Mouse (Mus musculus) C2C12 (cell line): ENCODE measurements around the gene Bcl11b. TPM values are rescaled to one million over a fixed set of nuclear protein-coding genes. Genes with fewer than 3 reads are reported as not detected.

Source experiments
- H3K27me3 ChIP-seq: one replicate; pipeline ENCODE4 v1.6.1; 2011; ENCODE audit not compliant: control insufficient read depth, insufficient read depth, insufficient read length
- H3K36me3 ChIP-seq: one replicate; pipeline ENCODE4 v1.6.1; 2011; ENCODE audit not compliant: control insufficient read depth, insufficient read depth
- H3K4me3 ChIP-seq: one replicate; pipeline ENCODE4 v1.5.1; 2011; ENCODE audit warnings: mild to moderate bottlenecking, control low read depth; ENCODE audit not compliant: poor library complexity, insufficient read depth, severe bottlenecking
- H3K79me2 ChIP-seq: one replicate; pipeline ENCODE4 v1.6.1; 2011; ENCODE audit not compliant: control insufficient read depth, insufficient read depth
- H3K79me3 ChIP-seq: one replicate; pipeline ENCODE4 v1.6.1; 2011; ENCODE audit warnings: low read depth, control low read depth
- H3ac ChIP-seq: one replicate; pipeline ENCODE3; 2011; ENCODE audit warnings: low read depth; ENCODE audit not compliant: control insufficient read depth, insufficient read length
- CEBPB ChIP-seq: IDR thresholded peaks from one replicate; pipeline ENCODE4 v1.6.1; 2011; ENCODE audit warnings: low read depth, mild to moderate bottlenecking, control low read depth, moderate library complexity
- CTCF ChIP-seq: IDR thresholded peaks from one replicate; pipeline ENCODE4 v1.5.1; 2011; ENCODE audit not compliant: control insufficient read depth, insufficient read depth, insufficient read length
- FOSL1 ChIP-seq: IDR thresholded peaks from one replicate; pipeline ENCODE4 v1.8.0; 2011; ENCODE audit warnings: mild to moderate bottlenecking, low read length; ENCODE audit not compliant: poor library complexity, insufficient read depth, severe bottlenecking
- MAX ChIP-seq: IDR thresholded peaks from one replicate; pipeline ENCODE4 v1.6.1; 2011; ENCODE audit warnings: mild to moderate bottlenecking, control low read depth
- MYOD1 ChIP-seq: IDR thresholded peaks from one replicate; pipeline ENCODE4 v1.6.1; 2011; ENCODE audit warnings: low read depth; ENCODE audit not compliant: control insufficient read depth, insufficient read length
- MYOG ChIP-seq: IDR thresholded peaks from one replicate; pipeline ENCODE4 v1.6.1; 2011; ENCODE audit not compliant: control insufficient read depth, insufficient read length; ENCODE audit errors: extremely low read depth
- USF1 ChIP-seq: IDR thresholded peaks from one replicate; pipeline ENCODE4 v1.6.1; 2011; ENCODE audit warnings: low read depth, mild to moderate bottlenecking, control low read depth, moderate library complexity
- polyA plus RNA-seq: library from polyadenylated mRNA; unstranded; fragments of >200 nt; fragmentation: generic; extraction: Trizol; gene quantifications from one replicate; pipeline ENCODE4 v1.2.1, GENCODE M21; 2012; ENCODE audit warnings: missing spikeins

The Bcl11b gene
- polyA plus RNA-seq, 1 experiment, result not detected

- TF ChIP-seq USF1 (no peak), FOSL1 (no peak), MYOD1 (no peak), MAX (no peak), MYOG (no peak), CTCF (no peak), CEBPB (no peak)
- Histone ChIP-seq H3ac (no peak overlapping the region), H3K79me2 (no peaks in the 10 kb centered on the region), H3K4me3 (no peak overlapping the region), H3K79me3 (no peaks in the 10 kb centered on the region), H3K27me3 (peaks cover 21% of the 10 kb centered on the region), H3K36me3 (no peaks in the 10 kb centered on the region)
These were observed 82.2 kb downstream of the Bcl11b start for GRCm38 (mm10) chr12:107921154-107921553.

DNA sequence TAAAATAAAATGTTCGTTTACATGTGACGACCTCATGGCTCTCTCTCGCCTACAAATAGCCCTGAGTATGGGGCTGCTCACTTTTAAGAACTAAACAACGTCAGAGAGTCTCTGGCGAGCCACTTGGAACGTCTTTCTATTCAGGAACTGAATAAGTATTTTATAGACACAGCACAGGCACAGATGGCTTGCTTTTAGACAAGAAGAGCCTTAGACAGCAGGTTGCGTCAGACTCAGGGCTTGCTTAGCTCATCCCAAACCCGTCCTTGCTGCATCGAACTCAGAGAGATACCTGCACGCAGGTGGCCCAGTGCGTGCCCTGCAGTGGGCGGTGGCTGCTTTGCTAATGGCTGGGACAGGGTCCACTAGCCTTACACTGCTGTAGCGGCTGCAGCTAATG is 82.7 kb downstream of the Bcl11b start:
- Histone ChIP-seq H3ac (no peak overlapping the region), H3K27me3 (peaks cover 21% of the 10 kb centered on the region), H3K4me3 (no peak overlapping the region), H3K36me3 (no peaks in the 10 kb centered on the region), H3K79me3 (no peaks in the 10 kb centered on the region), H3K79me2 (no peaks in the 10 kb centered on the region)
- no peak for TF ChIP-seq MYOG
- TF ChIP-seq CTCF, result no peak
- TF ChIP-seq MYOD1, result no peak
- TF ChIP-seq FOSL1, result no peak
- TF ChIP-seq CEBPB, result no peak
- TF ChIP-seq MAX, result no peak
- TF ChIP-seq USF1, result no peak

DNA sequence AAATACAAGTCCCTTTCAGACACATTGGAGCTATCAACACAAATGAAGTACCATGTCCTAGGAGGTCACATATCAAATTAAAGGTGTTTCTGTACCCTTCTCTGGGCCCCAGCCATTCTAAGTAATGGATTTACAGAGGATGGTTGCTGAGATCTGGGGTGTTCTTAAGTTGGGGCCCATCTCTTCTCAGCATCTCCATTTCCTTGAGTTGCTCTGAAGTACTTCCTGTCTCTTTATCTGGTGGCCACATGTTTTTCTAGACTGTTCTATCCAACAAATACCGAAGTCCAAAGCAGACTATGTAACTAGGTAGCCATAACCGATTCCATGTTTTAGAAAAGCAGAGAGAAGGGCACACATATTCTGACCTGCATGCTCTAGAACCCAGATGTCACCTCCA is 83.3 kb downstream of the Bcl11b start:
- peaks cover 19% of the 10 kb centered on the region for H3K27me3 ChIP-seq
- H3ac ChIP-seq, result no peak overlapping the region
- TF ChIP-seq CTCF (no peak), USF1 (no peak), MYOG (no peak), MAX (no peak), FOSL1 (no peak), CEBPB (no peak), MYOD1 (no peak)
- no peaks in the 10 kb centered on the region for H3K79me2 ChIP-seq
- no peaks in the 10 kb centered on the region for H3K79me3 ChIP-seq
- no peak overlapping the region for H3K4me3 ChIP-seq
- H3K36me3 ChIP-seq, result no peaks in the 10 kb centered on the region

DNA sequence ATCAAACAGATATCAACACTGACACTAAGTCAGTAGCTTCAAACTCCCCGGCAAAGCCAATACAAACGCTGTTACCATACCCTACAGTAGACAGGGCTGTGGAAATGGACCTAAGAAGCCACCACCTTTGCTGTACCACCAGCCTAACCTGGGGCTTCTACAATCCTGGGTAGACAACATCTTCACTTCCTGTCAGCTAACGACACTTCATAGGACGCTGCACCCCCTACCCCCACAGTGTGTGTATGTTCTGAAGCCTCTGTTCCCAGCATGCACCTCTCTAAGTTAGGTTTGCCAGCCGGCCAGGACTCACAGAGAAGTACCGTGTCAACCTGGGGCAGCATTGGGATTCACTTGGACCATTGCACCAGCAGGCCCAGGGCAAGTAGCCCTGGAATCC is 84.6 kb downstream of the Bcl11b start:
- Histone ChIP-seq H3K27me3 (peaks cover 18% of the 10 kb centered on the region), H3ac (no peak overlapping the region), H3K79me2 (no peaks in the 10 kb centered on the region), H3K4me3 (no peak overlapping the region), H3K79me3 (no peaks in the 10 kb centered on the region), H3K36me3 (no peaks in the 10 kb centered on the region)
- TF ChIP-seq MAX (no peak), MYOG (no peak)

DNA sequence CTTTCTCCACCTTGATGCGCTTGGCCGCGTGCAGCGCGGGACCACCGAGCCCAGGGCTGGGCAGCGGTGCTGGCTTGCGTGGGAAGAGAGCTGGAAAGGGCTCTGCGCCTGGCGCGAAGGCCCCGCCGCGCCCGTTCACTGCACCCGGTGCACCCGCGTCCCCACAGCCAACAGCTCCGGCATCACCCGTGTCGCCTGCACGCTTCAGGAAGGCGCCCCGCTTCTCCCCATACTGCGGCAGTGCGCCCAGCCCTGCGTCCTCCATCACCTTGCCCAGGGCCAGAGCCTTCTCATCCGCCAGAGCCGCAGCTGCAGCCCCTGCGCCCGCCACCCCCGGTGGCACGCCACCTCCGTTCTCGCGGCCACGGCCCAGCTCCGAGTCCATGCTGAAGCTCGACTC is 87.4 kb downstream of the Bcl11b start:
- Histone ChIP-seq H3K79me3 (no peaks in the 10 kb centered on the region), H3ac (no peak overlapping the region), H3K79me2 (no peaks in the 10 kb centered on the region), H3K36me3 (no peaks in the 10 kb centered on the region), H3K27me3 (peaks cover 22% of the 10 kb centered on the region), H3K4me3 (no peak overlapping the region)
- TF ChIP-seq MYOG (no peak), MYOD1 (no peak), CEBPB (no peak), USF1 (no peak), FOSL1 (no peak), MAX (no peak), CTCF (no peak)

DNA sequence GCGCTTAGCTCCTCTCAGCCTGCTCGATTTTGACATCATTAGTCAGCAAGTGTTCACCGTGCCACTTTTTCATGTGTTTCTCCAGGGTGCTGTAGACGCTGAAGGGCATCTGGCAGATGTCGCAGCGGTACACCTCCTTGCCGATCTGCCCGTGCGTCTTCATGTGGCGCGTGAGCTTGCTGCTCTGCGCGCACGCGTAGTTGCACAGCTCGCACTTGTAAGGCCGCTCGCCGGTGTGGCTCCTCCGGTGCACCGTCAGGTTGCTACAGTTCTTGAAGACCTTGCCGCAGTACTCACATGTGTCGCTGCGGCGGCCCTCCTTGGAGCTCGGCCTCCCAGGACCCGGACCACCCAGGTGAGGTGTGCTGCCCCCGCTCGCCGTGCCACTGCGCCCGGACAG is 88.0 kb downstream of the Bcl11b start:
- H3ac ChIP-seq, result no peak overlapping the region
- H3K36me3 ChIP-seq, result no peaks in the 10 kb centered on the region
- H3K79me2 ChIP-seq, result no peaks in the 10 kb centered on the region
- no peak overlapping the region for H3K4me3 ChIP-seq
- no peak for TF ChIP-seq FOSL1
- TF ChIP-seq USF1, result no peak
- no peak for TF ChIP-seq MAX
- TF ChIP-seq MYOG, result no peak
- H3K79me3 ChIP-seq, result no peaks in the 10 kb centered on the region
- H3K27me3 ChIP-seq, result peaks cover 20% of the 10 kb centered on the region
